Mouse (Mus musculus) heart, postnatal 0 days (tissue): ENCODE data around the gene Tmem117.

Experiments
- CTCF ChIP-seq: IDR thresholded peaks from 2 replicates; pipeline ENCODE4 v1.5.1; 2016; ENCODE audit warnings: antibody characterized with exemption, control low read depth, low read depth
- EP300 ChIP-seq: IDR thresholded peaks from 2 replicates; pipeline ENCODE4 v1.6.1; 2016; ENCODE audit warnings: antibody characterized with exemption, low read depth

GRCm38 (mm10) chr15:94664612-94665011, 35.6 kb downstream of the Tmem117 start:
- TF ChIP-seq CTCF (no peak), EP300 (no peak)
